Mouse (Mus musculus) testis, adult 2 months (tissue): ENCODE results near the gene Ankdd1b. TPM values are rescaled to one million over a fixed set of nuclear protein-coding genes. Genes with fewer than 3 reads are reported as not detected.

ENCODE experiments used
- H3K27ac ChIP-seq: fragments of 200-500 bp; 2 replicates; pipeline ENCODE4 v1.5.1; 2012; ENCODE audit warnings: low read depth, low read length; ENCODE audit not compliant: control insufficient read depth, insufficient read depth
- H3K27me3 ChIP-seq: fragments of 200-500 bp; 2 replicates; pipeline ENCODE4 v1.6.1; 2012; ENCODE audit warnings: mild to moderate bottlenecking, low read length, moderate library complexity; ENCODE audit not compliant: control insufficient read depth, insufficient read depth
- H3K36me3 ChIP-seq: fragments of 200-500 bp; 2 replicates; pipeline ENCODE4 v1.6.1; 2012; ENCODE audit warnings: mild to moderate bottlenecking, low read length; ENCODE audit not compliant: control insufficient read depth, insufficient read depth
- H3K4me1 ChIP-seq: fragments of 200-500 bp; 2 replicates; pipeline ENCODE4 v1.6.1; 2012; ENCODE audit warnings: low read length; ENCODE audit not compliant: control insufficient read depth, insufficient read depth
- H3K4me3 ChIP-seq: fragments of 200-500 bp; 2 replicates; pipeline ENCODE4 v1.5.1; 2012; ENCODE audit warnings: low read depth, mild to moderate bottlenecking, low read length, moderate library complexity, mixed read lengths; ENCODE audit not compliant: control insufficient read depth
- CTCF ChIP-seq: fragments of 200-500 bp; IDR thresholded peaks from 2 replicates; pipeline ENCODE4 v1.5.1; 2012; ENCODE audit warnings: low read depth, mild to moderate bottlenecking, inconsistent platforms, low read length, moderate library complexity; ENCODE audit not compliant: control insufficient read depth, insufficient read depth, insufficient replicate concordance
- POLR2A ChIP-seq: fragments of 200-500 bp; IDR thresholded peaks from 2 replicates; pipeline ENCODE4 v1.6.1; 2012; ENCODE audit warnings: low read depth, mild to moderate bottlenecking, inconsistent platforms, low read length, moderate library complexity; ENCODE audit not compliant: control insufficient read depth
- polyA plus RNA-seq: library from polyadenylated mRNA; depleted of rRNA; stranded (reverse); fragments of >200 nt; gene quantifications from 2 replicates; pipeline ENCODE4 v1.2.3, GENCODE M21; 2012; rRNA removed

Gene Ankdd1b
- 0.17 and 0.99 TPM in 2 replicates for polyA plus RNA-seq

- H3K27ac ChIP-seq: no peak within 1 kb of the TSS
Measured at GRCm38 (mm10) chr13:96470957-96471356, at the start of gene Ankdd1b. TSS of gene Ankdd1b (minus strand) at chr13:96471198.

GRCm38 (mm10) chr13:96517335-96517734, 46.3 kb upstream of the Ankdd1b start:
- no peak overlapping the region for H3K27ac ChIP-seq
- no peaks in the 10 kb centered on the region for H3K27me3 ChIP-seq
- H3K4me1 ChIP-seq: no peaks in the 10 kb centered on the region
- H3K36me3 ChIP-seq: no peaks in the 10 kb centered on the region
- TF ChIP-seq POLR2A (no peak), CTCF (no peak)
- no peak overlapping the region for H3K4me3 ChIP-seq

More at GRCm38 (mm10) chr13:96470957-96471356, at the start of gene Ankdd1b:
- H3K4me3 ChIP-seq: peak within 1 kb of the TSS; percentile 74
- TF ChIP-seq CTCF: no peak
- no peaks in the 10 kb centered on the region for H3K36me3 ChIP-seq
- H3K4me1 ChIP-seq: peaks cover 17% of the 10 kb centered on the region
- H3K27me3 ChIP-seq: no peaks in the 10 kb centered on the region

GRCm38 (mm10) chr13:96516249-96516648, 45.3 kb upstream of the Ankdd1b start:
- TF ChIP-seq POLR2A: no peak; the same call in 1 of the 2 replicates
- no peak for TF ChIP-seq CTCF
- Histone ChIP-seq H3K4me1 (no peaks in the 10 kb centered on the region), H3K27ac (no peak overlapping the region), H3K4me3 (no peak overlapping the region), H3K27me3 (no peaks in the 10 kb centered on the region), H3K36me3 (no peaks in the 10 kb centered on the region)

- Histone ChIP-seq H3K27ac (no peak overlapping the region), H3K27me3 (no peaks in the 10 kb centered on the region), H3K4me3 (no peak overlapping the region), H3K36me3 (no peaks in the 10 kb centered on the region), H3K4me1 (no peaks in the 10 kb centered on the region)
- no peak for TF ChIP-seq POLR2A
- TF ChIP-seq CTCF: no peak
Measured at GRCm38 (mm10) chr13:96514154-96514942, 43.4 kb upstream of the Ankdd1b start.

GRCm38 (mm10) chr13:96511893-96512292, 40.9 kb upstream of the Ankdd1b start:
- no peak overlapping the region for H3K27ac ChIP-seq
- H3K4me3 ChIP-seq: no peak overlapping the region
- no peak for TF ChIP-seq CTCF
- TF ChIP-seq POLR2A: no peak
- H3K27me3 ChIP-seq: no peaks in the 10 kb centered on the region
- no peaks in the 10 kb centered on the region for H3K36me3 ChIP-seq
- no peaks in the 10 kb centered on the region for H3K4me1 ChIP-seq

- H3K27ac ChIP-seq: no peak overlapping the region
- H3K27me3 ChIP-seq: no peaks in the 10 kb centered on the region
Measured at GRCm38 (mm10) chr13:96511262-96511661, 40.3 kb upstream of the Ankdd1b start.

GRCm38 (mm10) chr13:96510635-96511034, 39.6 kb upstream of the Ankdd1b start:
- Histone ChIP-seq H3K36me3 (no peaks in the 10 kb centered on the region), H3K27me3 (no peaks in the 10 kb centered on the region), H3K4me3 (no peak overlapping the region), H3K4me1 (no peaks in the 10 kb centered on the region), H3K27ac (no peak overlapping the region)
- TF ChIP-seq POLR2A: no peak
- TF ChIP-seq CTCF: no peak

More at GRCm38 (mm10) chr13:96511262-96511661, 40.3 kb upstream of the Ankdd1b start:
- H3K4me1 ChIP-seq: no peaks in the 10 kb centered on the region
- no peak for TF ChIP-seq POLR2A
- no peak for TF ChIP-seq CTCF
- H3K36me3 ChIP-seq: no peaks in the 10 kb centered on the region
- no peak overlapping the region for H3K4me3 ChIP-seq

GRCm38 (mm10) chr13:96507541-96507940, 36.5 kb upstream of the Ankdd1b start:
- H3K27me3 ChIP-seq: no peaks in the 10 kb centered on the region
- no peaks in the 10 kb centered on the region for H3K4me1 ChIP-seq
- no peak overlapping the region for H3K27ac ChIP-seq
- H3K4me3 ChIP-seq: no peak overlapping the region
- no peaks in the 10 kb centered on the region for H3K36me3 ChIP-seq
- TF ChIP-seq POLR2A: no peak
- TF ChIP-seq CTCF: no peak
